Mouse (Mus musculus) hindbrain, embryonic 14.5 days (tissue): ENCODE measurements at regions not wholly inside any gene's neighbourhood (a gene's known extent, or its start where the extent isn't known, plus 50 kb on each side); places are given as distances from the start of the nearest gene placed in this dataset.

Experiments
- ATAC-seq: fragments of 200-750 bp; cut with Nextera tagmentation; 2 replicates; pipeline ENCODE4 v1.8.0; 2017; ENCODE audit warnings: moderate number of reproducible peaks, mild to moderate bottlenecking, moderate TSS enrichment, moderate library complexity; ENCODE audit not compliant: low FRiP score
- DNase-seq: peaks from one replicate; pipeline ENCODE4 v3.0.0-alpha.2; 2015; ENCODE audit warnings: low spot score
- H3K27ac ChIP-seq: fragments of 300-500 bp; sonication (generic); 2 replicates; pipeline ENCODE4 v1.5.1; 2014; ENCODE audit warnings: mild to moderate bottlenecking, moderate library complexity
- H3K27me3 ChIP-seq: fragments of 300-500 bp; sonication (generic); 2 replicates; pipeline ENCODE4 v1.6.1; 2014; ENCODE audit warnings: mild to moderate bottlenecking, low read length, mixed read lengths; ENCODE audit not compliant: control insufficient read depth, insufficient read depth
- H3K36me3 ChIP-seq: fragments of 300-500 bp; sonication (generic); replicated peaks from 2 replicates; pipeline ENCODE4 v1.6.1; 2014; ENCODE audit not compliant: control insufficient read depth, insufficient read depth
- H3K4me1 ChIP-seq: fragments of 300-500 bp; sonication (generic); replicated peaks from 2 replicates; pipeline ENCODE4 v1.6.1; 2014; ENCODE audit warnings: antibody characterized with exemption, low read length, mixed read lengths; ENCODE audit not compliant: control insufficient read depth, insufficient read depth
- H3K4me2 ChIP-seq: fragments of 300-500 bp; sonication (generic); replicated peaks from 2 replicates; pipeline ENCODE4 v1.6.1; 2014; ENCODE audit warnings: mild to moderate bottlenecking, moderate library complexity
- H3K4me3 ChIP-seq: fragments of 300-500 bp; sonication (generic); replicated peaks from 2 replicates; pipeline ENCODE4 v1.5.1; 2014; ENCODE audit warnings: mild to moderate bottlenecking, low read length
- H3K9ac ChIP-seq: fragments of 300-500 bp; sonication (generic); 2 replicates; pipeline ENCODE4 v1.6.1; 2014
- H3K9me3 ChIP-seq: fragments of 300-500 bp; sonication (generic); 2 replicates; pipeline ENCODE4 v1.6.1; 2016; ENCODE audit warnings: low read length; ENCODE audit not compliant: control insufficient read depth
- WGBS: fragments of 180-500 bp; shearing (Covaris S2); extraction: QIAGEN DNeasy Blood & Tissue Kit; methylation state at CpG from one replicate; pipeline ENCODE4 v1.1.7; 2014; 5-methylcytosine and 5-hydroxymethylcytosine counted together

GRCm38 (mm10) chr12:107708812-107709211, 220.4 kb downstream of the 3110018I06Rik start:
- DNase-seq (no peak), ATAC-seq (no peak)
- peaks cover 5% of the 10 kb centered on the region; the same call in 1 of the 2 replicates for H3K4me1 ChIP-seq
- H3K36me3 ChIP-seq = no peaks in the 10 kb centered on the region
- H3K4me2 ChIP-seq = no peak overlapping the region
- 88% methylated on average over 6 of the region's 6 CpGs for WGBS
- no peak overlapping the region for H3K9ac ChIP-seq
- no peaks in the 10 kb centered on the region for H3K9me3 ChIP-seq
- H3K27ac ChIP-seq = no peak overlapping the region
- no peaks in the 10 kb centered on the region for H3K27me3 ChIP-seq
- no peak overlapping the region for H3K4me3 ChIP-seq

GRCm38 (mm10) chr12:107711017-107711416, 222.6 kb downstream of the 3110018I06Rik start:
- Histone ChIP-seq H3K27me3 (no peaks in the 10 kb centered on the region), H3K4me2 (no peak overlapping the region), H3K9ac (no peak overlapping the region), H3K4me3 (no peak overlapping the region), H3K9me3 (no peaks in the 10 kb centered on the region), H3K4me1 (peaks cover 5% of the 10 kb centered on the region; the same call in 1 of the 2 replicates), H3K36me3 (no peaks in the 10 kb centered on the region), H3K27ac (no peak overlapping the region)
- no peak for DNase-seq
- no peak for ATAC-seq
- 54% methylated on average over 7 of the region's 7 CpGs for WGBS

- Histone ChIP-seq H3K27me3 (no peaks in the 10 kb centered on the region), H3K4me2 (no peak overlapping the region), H3K36me3 (no peaks in the 10 kb centered on the region), H3K4me3 (no peak overlapping the region), H3K9ac (no peak overlapping the region), H3K4me1 (peaks cover 5% of the 10 kb centered on the region; the same call in 1 of the 2 replicates), H3K27ac (no peak overlapping the region), H3K9me3 (no peaks in the 10 kb centered on the region)
- WGBS = 43% methylated on average over 3 of the region's 3 CpGs
- ATAC-seq (no peak), DNase-seq (no peak)
These were observed 223.2 kb downstream of the 3110018I06Rik start for GRCm38 (mm10) chr12:107711675-107712074.

- ATAC-seq = no peak
- Histone ChIP-seq H3K36me3 (no peaks in the 10 kb centered on the region), H3K4me2 (no peak overlapping the region), H3K27me3 (no peaks in the 10 kb centered on the region), H3K4me3 (no peak overlapping the region), H3K9ac (no peak overlapping the region), H3K27ac (no peak overlapping the region), H3K4me1 (peaks cover 5% of the 10 kb centered on the region; the same call in 1 of the 2 replicates), H3K9me3 (no peaks in the 10 kb centered on the region)
- 51% methylated on average over 14 of the region's 14 CpGs for WGBS
- no peak for DNase-seq
These were observed 224.8 kb downstream of the 3110018I06Rik start for GRCm38 (mm10) chr12:107713191-107713590.

GRCm38 (mm10) chr12:107714846-107715245, 226.4 kb downstream of the 3110018I06Rik start:
- Histone ChIP-seq H3K4me1 (peaks cover 5% of the 10 kb centered on the region; the same call in 1 of the 2 replicates), H3K4me2 (no peak overlapping the region), H3K27ac (no peak overlapping the region), H3K27me3 (no peaks in the 10 kb centered on the region), H3K36me3 (no peaks in the 10 kb centered on the region), H3K9ac (no peak overlapping the region), H3K4me3 (no peak overlapping the region), H3K9me3 (no peaks in the 10 kb centered on the region)
- DNase-seq (no peak), ATAC-seq (no peak)
- WGBS = 83% methylated on average over 2 of the region's 2 CpGs

GRCm38 (mm10) chr12:107715871-107716270, 227.4 kb downstream of the 3110018I06Rik start:
- no peak for DNase-seq
- Histone ChIP-seq H3K27me3 (no peaks in the 10 kb centered on the region), H3K4me1 (peaks cover 5% of the 10 kb centered on the region; the same call in 1 of the 2 replicates), H3K9ac (no peak overlapping the region), H3K4me2 (no peak overlapping the region), H3K36me3 (no peaks in the 10 kb centered on the region), H3K4me3 (no peak overlapping the region), H3K27ac (no peak overlapping the region), H3K9me3 (no peaks in the 10 kb centered on the region)
- 58% methylated on average over 6 of the region's 6 CpGs for WGBS
- no peak for ATAC-seq

GRCm38 (mm10) chr12:107720941-107721340, 232.5 kb downstream of the 3110018I06Rik start:
- Histone ChIP-seq H3K9ac (no peak overlapping the region), H3K27me3 (no peaks in the 10 kb centered on the region), H3K4me2 (no peak overlapping the region), H3K36me3 (no peaks in the 10 kb centered on the region), H3K9me3 (no peaks in the 10 kb centered on the region), H3K4me1 (no peaks in the 10 kb centered on the region; the same call in 1 of the 2 replicates), H3K4me3 (no peak overlapping the region), H3K27ac (no peak overlapping the region)
- no peak for ATAC-seq
- no peak for DNase-seq
- 79% methylated on average over 6 of the region's 6 CpGs for WGBS

- WGBS = 75% methylated on average over 9 of the region's 9 CpGs
- Histone ChIP-seq H3K4me1 (no peaks in the 10 kb centered on the region; the same call in 1 of the 2 replicates), H3K9me3 (no peaks in the 10 kb centered on the region), H3K27me3 (no peaks in the 10 kb centered on the region), H3K4me2 (no peak overlapping the region), H3K36me3 (no peaks in the 10 kb centered on the region), H3K9ac (no peak overlapping the region), H3K27ac (no peak overlapping the region), H3K4me3 (no peak overlapping the region)
- DNase-seq (no peak), ATAC-seq (no peak)
These were observed 234.8 kb downstream of the 3110018I06Rik start for GRCm38 (mm10) chr12:107723062-107723859.

GRCm38 (mm10) chr12:107723860-107724320, 235.5 kb downstream of the 3110018I06Rik start:
- no peak overlapping the region for H3K27ac ChIP-seq
- no peak for DNase-seq
- H3K9ac ChIP-seq = no peak overlapping the region
- no peaks in the 10 kb centered on the region for H3K9me3 ChIP-seq
- no peaks in the 10 kb centered on the region for H3K27me3 ChIP-seq
- no peak for ATAC-seq
- H3K4me2 ChIP-seq = no peak overlapping the region
- 36% methylated on average over 14 of the region's 14 CpGs for WGBS
- H3K36me3 ChIP-seq = no peaks in the 10 kb centered on the region
- H3K4me1 ChIP-seq = no peaks in the 10 kb centered on the region; the same call in 1 of the 2 replicates
- H3K4me3 ChIP-seq = no peak overlapping the region
